Mouse (Mus musculus) kidney, adult 2 months (tissue): ENCODE measurements around the gene Vti1a.

Experiments
- CTCF ChIP-seq: fragments of 200-500 bp; conservative IDR thresholded peaks from 2 replicates; pipeline ENCODE4 v1.5.1; 2011; ENCODE audit warnings: low read depth, mild to moderate bottlenecking, control low read depth, low read length, moderate library complexity, mixed read lengths; ENCODE audit not compliant: insufficient read depth, insufficient read length
- POLR2A ChIP-seq: fragments of 200-500 bp; IDR thresholded peaks from one replicate; pipeline ENCODE4 v1.6.1; 2011; ENCODE audit warnings: low read depth, low read length, control low read depth

DNA sequence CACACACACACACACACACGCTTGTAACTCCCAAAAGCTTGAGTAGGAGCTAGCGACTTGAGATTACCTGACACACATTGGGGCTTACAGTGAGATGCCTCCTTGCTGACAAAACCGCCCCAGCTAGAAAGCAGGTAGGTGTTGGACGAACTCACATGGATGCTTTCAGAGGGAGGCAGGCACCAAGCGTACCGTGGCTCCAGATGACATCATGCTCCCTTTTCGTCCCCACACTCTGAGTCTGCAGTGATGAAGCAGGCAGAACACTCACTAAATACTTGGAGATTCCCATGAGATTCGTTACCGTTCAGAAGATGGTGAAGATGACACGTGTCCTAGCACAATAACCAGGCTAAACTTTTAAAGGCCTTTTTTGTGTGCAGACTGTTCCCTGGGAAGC, 245.4 kb downstream of the Vti1a start:
- TF ChIP-seq CTCF (no peak), POLR2A (no peak)
